Mouse (Mus musculus): ENCODE measurements around the gene Kif5c. TPM values are rescaled to one million over a fixed set of nuclear protein-coding genes. Genes with fewer than 3 reads are reported as not detected.

Kif5c gene
- polyA plus RNA-seq, 1 experiment from 2014 or later: 35.8 TPM

GRCm38 (mm10) chr2:49771172-49771571 lies 152.1 kb downstream of the Kif5c start:
- no peak for DNase-seq (ENCODE audit: extremely low spot score, low spot score)
- 78% methylated on average over 11 of the region's 11 CpGs for WGBS
- Histone ChIP-seq H3K36me3 (replicated peaks) (peaks cover 71% of the 10 kb centered on the region), H3K27me3 (ENCODE audit: poor library complexity, severe bottlenecking) (no peaks in the 10 kb centered on the region), H3K27ac (no peak overlapping the region), H3K4me3 (no peak overlapping the region), H3K9me3 (no peaks in the 10 kb centered on the region), H3K4me1 (no peaks in the 10 kb centered on the region)

- no peak overlapping the region for H3K27ac ChIP-seq
- no peak for DNase-seq (ENCODE audit: extremely low spot score, low spot score)
- H3K4me1 ChIP-seq: peaks cover 8% of the 10 kb centered on the region; the same call in 1 of the 2 replicates
- H3K36me3 ChIP-seq (replicated peaks): peaks cover 50% of the 10 kb centered on the region
- WGBS: 93% methylated on average over 10 of the region's 10 CpGs
- no peaks in the 10 kb centered on the region for H3K27me3 ChIP-seq (ENCODE audit: poor library complexity, severe bottlenecking)
- H3K4me3 ChIP-seq: no peak overlapping the region
- H3K9me3 ChIP-seq: no peaks in the 10 kb centered on the region
These were observed 154.3 kb downstream of the Kif5c start for GRCm38 (mm10) chr2:49773194-49773931.

GRCm38 (mm10) chr2:49774180-49774579 lies 155.1 kb downstream of the Kif5c start:
- no peak overlapping the region for H3K4me3 ChIP-seq
- peaks cover 8% of the 10 kb centered on the region; the same call in 1 of the 2 replicates for H3K4me1 ChIP-seq
- no peak overlapping the region for H3K27ac ChIP-seq
- no peak for DNase-seq (ENCODE audit: extremely low spot score, low spot score)
- no peaks in the 10 kb centered on the region for H3K27me3 ChIP-seq (ENCODE audit: poor library complexity, severe bottlenecking)
- H3K9me3 ChIP-seq: no peaks in the 10 kb centered on the region
- peaks cover 42% of the 10 kb centered on the region for H3K36me3 ChIP-seq (replicated peaks)

- WGBS: 86% methylated on average over 4 of the region's 4 CpGs
These were observed 156.1 kb downstream of the Kif5c start for GRCm38 (mm10) chr2:49775187-49775586.

GRCm38 (mm10) chr2:49775735-49776134 lies 156.6 kb downstream of the Kif5c start:
- Histone ChIP-seq H3K36me3 (replicated peaks) (peaks cover 27% of the 10 kb centered on the region), H3K4me1 (peaks cover 8% of the 10 kb centered on the region; the same call in 1 of the 2 replicates), H3K4me3 (no peak overlapping the region), H3K9me3 (no peaks in the 10 kb centered on the region), H3K27me3 (ENCODE audit: poor library complexity, severe bottlenecking) (no peaks in the 10 kb centered on the region), H3K27ac (no peak overlapping the region)
- no peak for DNase-seq (ENCODE audit: extremely low spot score, low spot score)

More at GRCm38 (mm10) chr2:49775187-49775586, 156.1 kb downstream of the Kif5c start:
- no peak for DNase-seq (ENCODE audit: extremely low spot score, low spot score)
- peaks cover 8% of the 10 kb centered on the region; the same call in 1 of the 2 replicates for H3K4me1 ChIP-seq
- peaks cover 32% of the 10 kb centered on the region for H3K36me3 ChIP-seq (replicated peaks)
- H3K4me3 ChIP-seq: no peak overlapping the region
- no peaks in the 10 kb centered on the region for H3K9me3 ChIP-seq
- no peaks in the 10 kb centered on the region for H3K27me3 ChIP-seq (ENCODE audit: poor library complexity, severe bottlenecking)
- no peak overlapping the region for H3K27ac ChIP-seq

DNA sequence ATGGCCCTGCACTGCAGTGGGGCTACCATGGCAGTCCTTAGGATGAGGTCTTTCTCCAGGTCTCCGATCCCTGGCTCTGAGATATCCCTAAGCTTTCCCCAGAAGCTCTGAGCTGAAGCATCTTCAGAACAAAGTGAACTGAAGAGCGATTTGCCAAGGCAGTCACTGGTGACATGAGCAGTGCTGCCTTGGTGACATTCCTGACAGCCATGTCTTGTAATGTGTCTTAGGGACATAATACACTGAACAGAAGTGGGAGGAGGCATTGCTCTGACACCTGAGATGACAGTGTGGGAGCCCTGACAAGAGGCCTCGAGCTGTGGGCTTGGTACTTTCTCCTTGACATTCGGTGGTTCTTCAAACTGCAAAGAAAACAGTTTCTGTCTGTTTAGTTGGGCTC lies 157.3 kb downstream of the Kif5c start:
- H3K4me3 ChIP-seq: no peak overlapping the region
- H3K27me3 ChIP-seq (ENCODE audit: poor library complexity, severe bottlenecking): no peaks in the 10 kb centered on the region
- peaks cover 8% of the 10 kb centered on the region; the same call in 1 of the 2 replicates for H3K4me1 ChIP-seq
- 87% methylated on average over 4 of the region's 4 CpGs for WGBS
- H3K36me3 ChIP-seq (replicated peaks): peaks cover 21% of the 10 kb centered on the region
- H3K27ac ChIP-seq: no peak overlapping the region
- H3K9me3 ChIP-seq: no peaks in the 10 kb centered on the region
- no peak for DNase-seq (ENCODE audit: extremely low spot score, low spot score)

DNA sequence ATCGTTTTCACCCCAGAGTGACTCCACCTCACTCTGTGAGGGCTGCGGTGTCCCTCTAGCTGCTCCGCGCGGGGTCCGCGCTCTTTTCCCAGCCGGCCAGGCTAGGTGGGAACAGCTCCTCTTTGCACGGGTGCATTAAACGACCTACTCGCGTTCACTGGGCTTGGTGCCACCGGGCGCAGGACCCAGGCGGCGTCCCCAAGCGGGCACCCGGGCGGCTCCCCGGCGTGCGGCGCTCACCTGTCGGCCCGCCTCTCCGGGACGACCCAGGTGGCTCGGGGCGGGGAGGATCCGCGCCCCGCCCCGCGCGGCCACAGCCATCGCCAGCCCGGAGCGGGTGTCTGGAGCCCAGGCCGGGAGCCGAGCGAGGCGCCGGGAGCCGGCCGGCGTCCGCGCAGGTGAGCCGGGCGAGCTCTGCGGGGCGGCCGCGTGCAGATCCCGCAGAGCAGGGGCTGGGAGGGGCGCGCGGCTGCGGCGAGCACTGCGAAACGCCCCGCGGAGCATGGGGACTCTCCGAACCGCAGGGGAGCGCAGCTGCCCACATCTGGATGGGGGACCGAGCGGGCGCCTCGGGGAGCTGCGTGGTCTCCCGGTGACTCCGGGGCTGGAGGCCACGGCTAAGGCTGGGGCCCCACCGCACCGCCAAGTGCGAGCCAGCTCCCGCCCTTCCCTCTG lies 168.4 kb downstream of the Kif5c start, which contains the start of gene Lypd6b:
Gene Lypd6b, plus strand, starts transcription at position 313 of the 675 bp plus-strand sequence.
- Histone ChIP-seq H3K27me3 (ENCODE audit: poor library complexity, severe bottlenecking) (peaks cover 61% of the 10 kb centered on the region), H3K9me3 (no peaks in the 10 kb centered on the region), H3K4me3 (peak within 1 kb of the TSS; percentile 77), H3K27ac (peak within 1 kb of the TSS; percentile 78), H3K4me1 (peaks cover 21% of the 10 kb centered on the region), H3K36me3 (replicated peaks) (no peaks in the 10 kb centered on the region)
- WGBS: under 1% methylated on average over 79 of the region's 79 CpGs
- DNase-seq (ENCODE audit: extremely low spot score, low spot score): peak; percentile 31

DNA sequence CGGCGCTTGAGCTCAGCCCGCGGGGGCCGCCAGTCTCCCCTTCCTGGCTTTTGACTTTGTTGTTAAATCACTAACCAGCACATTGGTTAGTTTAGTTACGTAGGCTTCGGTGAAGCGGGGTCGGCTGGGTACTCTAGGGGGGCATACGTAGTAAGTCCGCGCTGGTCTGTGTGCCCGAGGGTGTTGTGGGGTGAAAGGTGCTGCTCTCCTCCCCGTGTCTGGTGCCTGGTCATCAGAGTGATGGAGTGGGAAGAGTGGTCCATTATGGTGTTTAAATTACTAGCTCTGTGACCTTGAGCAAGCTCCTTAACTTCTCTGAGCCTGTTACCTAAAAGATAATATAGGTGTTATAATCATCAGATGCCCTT lies 168.9 kb downstream of the Kif5c start:
- Histone ChIP-seq H3K9me3 (no peaks in the 10 kb centered on the region), H3K27ac (peak overlapping the region; percentile 78), H3K4me3 (peak overlapping the region; percentile 77), H3K36me3 (replicated peaks) (no peaks in the 10 kb centered on the region), H3K4me1 (peaks cover 18% of the 10 kb centered on the region), H3K27me3 (ENCODE audit: poor library complexity, severe bottlenecking) (peaks cover 61% of the 10 kb centered on the region)
- DNase-seq (ENCODE audit: extremely low spot score, low spot score): peak; percentile 30
- 1% methylated on average over 14 of the region's 14 CpGs for WGBS

DNA sequence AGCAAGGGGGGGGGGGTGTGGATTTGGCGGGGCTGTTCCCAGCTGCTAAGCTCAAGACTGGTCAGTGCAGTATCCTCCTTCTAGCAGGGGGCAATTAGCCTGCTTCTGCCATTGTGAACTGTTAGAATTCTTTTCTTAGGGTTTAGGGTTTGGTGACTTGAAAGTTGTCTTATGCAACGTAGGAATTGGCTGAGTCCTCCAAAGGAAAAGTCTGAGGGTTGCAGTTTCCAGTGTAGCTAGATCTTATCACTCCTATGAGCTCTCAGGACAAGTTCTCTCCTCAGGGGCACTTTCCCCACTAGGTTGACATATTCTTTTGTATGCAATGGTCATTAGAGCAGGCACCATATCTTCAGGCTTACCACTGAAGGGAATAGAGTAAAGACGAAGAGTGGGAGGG lies 169.5 kb downstream of the Kif5c start:
- Histone ChIP-seq H3K36me3 (replicated peaks) (no peaks in the 10 kb centered on the region), H3K27me3 (ENCODE audit: poor library complexity, severe bottlenecking) (peaks cover 61% of the 10 kb centered on the region), H3K4me3 (peak overlapping the region; percentile 77; the same call in 1 of the 2 replicates), H3K9me3 (no peaks in the 10 kb centered on the region), H3K27ac (no peak overlapping the region), H3K4me1 (peaks cover 18% of the 10 kb centered on the region)
- 20% methylated on average over 3 of the region's 3 CpGs for WGBS
- no peak for DNase-seq (ENCODE audit: extremely low spot score, low spot score)

DNA sequence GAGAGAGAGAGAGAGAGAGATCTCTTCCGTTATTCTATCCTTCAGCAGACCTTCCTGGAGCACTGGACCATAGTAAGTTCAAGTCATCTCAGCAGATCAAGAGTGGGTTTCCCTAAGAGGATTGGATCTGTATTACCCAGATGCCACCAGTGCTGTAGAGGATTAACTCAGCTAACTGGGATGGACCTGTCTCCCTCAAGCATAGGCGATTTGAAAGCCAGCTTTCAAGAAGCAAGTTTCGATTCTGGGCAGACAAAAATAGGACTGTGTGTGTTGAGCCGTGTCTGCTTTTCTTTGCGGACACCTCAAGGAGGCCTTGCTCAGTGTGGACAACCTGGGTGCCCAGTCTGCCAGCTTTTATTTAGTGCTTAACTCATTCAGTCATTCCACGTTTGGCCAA lies 170.0 kb downstream of the Kif5c start:
- Histone ChIP-seq H3K4me3 (no peak overlapping the region), H3K27me3 (ENCODE audit: poor library complexity, severe bottlenecking) (peaks cover 61% of the 10 kb centered on the region), H3K9me3 (no peaks in the 10 kb centered on the region), H3K36me3 (replicated peaks) (no peaks in the 10 kb centered on the region), H3K4me1 (peaks cover 18% of the 10 kb centered on the region), H3K27ac (no peak overlapping the region)
- DNase-seq (ENCODE audit: extremely low spot score, low spot score): no peak
- 77% methylated on average over 6 of the region's 6 CpGs for WGBS

DNA sequence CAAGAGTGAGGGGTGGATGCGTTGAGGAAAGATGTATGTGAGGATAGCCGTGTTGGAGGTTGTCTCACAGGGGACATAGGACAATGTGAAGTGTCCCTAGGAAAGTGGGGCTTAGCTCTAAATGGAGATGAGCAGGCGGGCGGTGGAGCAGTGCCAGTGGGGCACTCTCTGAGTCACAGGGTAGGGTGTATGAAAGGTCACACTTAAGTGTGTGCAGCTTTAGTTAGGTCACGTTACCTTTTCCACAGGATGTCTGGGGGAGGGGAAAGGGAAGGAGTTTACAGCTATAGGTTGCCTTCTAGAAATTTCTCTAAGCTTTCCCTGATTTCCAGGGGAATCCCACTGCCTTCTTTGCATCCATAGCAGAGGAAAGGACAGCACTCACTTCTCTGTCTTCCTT lies 170.4 kb downstream of the Kif5c start:
- H3K27ac ChIP-seq: no peak overlapping the region
- whole genome bisulfite sequencing: 89% methylated on average over 5 of the region's 5 CpGs
- no peaks in the 10 kb centered on the region for H3K9me3 ChIP-seq
- no peaks in the 10 kb centered on the region for H3K36me3 ChIP-seq (replicated peaks)
- DNase-seq (ENCODE audit: extremely low spot score, low spot score): no peak
- H3K4me3 ChIP-seq: no peak overlapping the region
- peaks cover 18% of the 10 kb centered on the region for H3K4me1 ChIP-seq
- peaks cover 61% of the 10 kb centered on the region for H3K27me3 ChIP-seq (ENCODE audit: poor library complexity, severe bottlenecking)

DNA sequence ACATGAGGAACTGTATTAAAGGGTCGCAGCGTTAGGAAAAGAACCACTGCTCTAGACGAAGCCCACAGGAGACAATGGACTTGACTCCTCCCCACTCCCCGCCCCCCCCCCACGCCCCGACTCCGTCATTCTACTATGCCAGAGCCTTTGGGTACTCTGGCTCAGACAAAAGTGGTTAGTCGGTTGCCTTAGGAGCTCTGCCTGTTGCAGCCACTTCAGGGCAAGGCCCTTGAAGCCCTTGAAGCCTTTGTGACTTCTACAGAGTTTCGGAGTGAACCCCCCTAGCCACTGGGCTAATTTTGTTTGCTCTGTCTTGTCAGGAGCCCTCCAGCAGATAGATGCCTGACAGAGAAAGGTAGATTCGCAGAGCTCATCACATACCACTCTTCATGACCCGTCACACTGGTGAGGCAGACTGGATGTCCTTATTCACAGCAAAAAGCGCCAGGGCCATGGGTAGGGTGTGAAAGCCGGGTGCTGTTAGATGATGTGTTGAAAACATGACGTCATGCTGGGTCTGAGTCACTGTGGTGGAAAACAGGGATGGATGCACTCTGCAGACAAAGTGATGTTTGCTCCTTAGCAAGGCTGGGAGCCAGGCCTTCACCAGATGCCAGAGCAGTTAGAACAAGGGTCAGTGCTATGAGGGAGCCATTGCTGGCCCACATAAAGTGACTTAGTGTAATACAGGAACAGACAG lies 178.5 kb downstream of the Kif5c start:
- H3K27ac ChIP-seq: no peak overlapping the region
- 72% methylated on average over 14 of the region's 14 CpGs for WGBS
- no peak for DNase-seq (ENCODE audit: extremely low spot score, low spot score)
- no peak overlapping the region for H3K4me3 ChIP-seq
- H3K36me3 ChIP-seq (replicated peaks): no peaks in the 10 kb centered on the region
- H3K9me3 ChIP-seq: no peaks in the 10 kb centered on the region
- 0 out of 2 replicates have a peak, but pooled peaks cover 6% of the 10 kb centered on the region for H3K4me1 ChIP-seq
- H3K27me3 ChIP-seq (ENCODE audit: poor library complexity, severe bottlenecking): no peaks in the 10 kb centered on the region

DNA sequence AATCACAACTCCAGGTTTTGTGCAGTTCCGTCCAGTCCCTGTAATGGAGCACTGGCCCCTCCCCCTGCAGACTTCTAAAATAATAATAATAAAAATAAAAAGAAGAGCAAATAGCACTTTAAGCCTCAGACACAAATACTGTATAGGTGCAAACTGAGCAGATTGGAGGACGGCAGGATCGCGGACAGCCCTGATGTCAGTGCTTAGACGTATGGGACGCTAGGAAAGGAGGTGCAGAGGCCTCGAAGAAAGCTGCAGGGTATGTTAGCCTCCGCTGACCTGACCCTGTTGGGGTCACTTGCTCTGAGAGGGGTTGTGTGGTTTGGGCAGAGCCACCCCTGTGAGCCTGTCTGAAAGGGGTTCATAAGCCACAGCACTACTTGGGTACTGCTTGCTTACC lies 185.3 kb downstream of the Kif5c start:
- Histone ChIP-seq H3K27ac (no peak overlapping the region), H3K36me3 (replicated peaks) (no peaks in the 10 kb centered on the region), H3K4me1 (no peaks in the 10 kb centered on the region), H3K4me3 (no peak overlapping the region), H3K9me3 (no peaks in the 10 kb centered on the region), H3K27me3 (ENCODE audit: poor library complexity, severe bottlenecking) (no peaks in the 10 kb centered on the region)
- WGBS: 73% methylated on average over 8 of the region's 8 CpGs
- no peak for DNase-seq (ENCODE audit: extremely low spot score, low spot score)
